Mouse (Mus musculus): ENCODE measurements around the gene Plod3.
A peak's percentile ranks its signal among the peaks of the same experiment; 100 is the strongest.
"Not testable (repeated sequence)": the region's sequence is repeated elsewhere in the genome, so short reads cannot be mapped to it uniquely, and the experiment has no call there.

Gene Plod3

GRCm38 (mm10) chr5:136986695-136987137 is at the start of gene Plod3:
TSS of gene Plod3 (plus strand) at chr5:136987019.
- DNase-seq (ENCODE audit: low read depth, low spot score) = peak; percentile 100

DNA sequence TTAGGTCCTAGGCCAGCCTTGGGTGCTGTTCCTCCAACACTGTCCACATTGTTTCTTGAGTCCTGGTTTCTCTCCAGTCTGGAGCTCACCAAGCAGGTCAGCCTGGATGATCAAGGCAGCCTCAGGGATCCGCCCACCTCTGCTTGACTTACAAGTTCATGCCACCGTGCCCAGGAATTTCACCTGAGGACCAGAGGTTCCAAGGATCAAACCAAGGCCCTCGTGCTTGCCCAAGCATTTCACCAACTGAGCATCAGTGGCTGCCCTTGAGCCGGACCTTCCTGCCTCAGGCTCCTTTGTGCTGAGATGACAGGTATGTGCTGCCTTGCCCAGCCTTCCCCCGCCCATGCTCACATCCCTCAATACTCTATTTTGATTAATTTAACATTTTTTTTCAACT is 49.2 kb upstream of the Plod3 start:
- DNase-seq (ENCODE audit: low read depth, low spot score) = no peak

- DNase-seq (ENCODE audit: low read depth, low spot score) = no peak
Observed at GRCm38 (mm10) chr5:136939284-136939683, 47.5 kb upstream of the Plod3 start.

GRCm38 (mm10) chr5:136940029-136940428 is 46.8 kb upstream of the Plod3 start:
- not testable (repeated sequence) for DNase-seq (ENCODE audit: low read depth, low spot score)

DNA sequence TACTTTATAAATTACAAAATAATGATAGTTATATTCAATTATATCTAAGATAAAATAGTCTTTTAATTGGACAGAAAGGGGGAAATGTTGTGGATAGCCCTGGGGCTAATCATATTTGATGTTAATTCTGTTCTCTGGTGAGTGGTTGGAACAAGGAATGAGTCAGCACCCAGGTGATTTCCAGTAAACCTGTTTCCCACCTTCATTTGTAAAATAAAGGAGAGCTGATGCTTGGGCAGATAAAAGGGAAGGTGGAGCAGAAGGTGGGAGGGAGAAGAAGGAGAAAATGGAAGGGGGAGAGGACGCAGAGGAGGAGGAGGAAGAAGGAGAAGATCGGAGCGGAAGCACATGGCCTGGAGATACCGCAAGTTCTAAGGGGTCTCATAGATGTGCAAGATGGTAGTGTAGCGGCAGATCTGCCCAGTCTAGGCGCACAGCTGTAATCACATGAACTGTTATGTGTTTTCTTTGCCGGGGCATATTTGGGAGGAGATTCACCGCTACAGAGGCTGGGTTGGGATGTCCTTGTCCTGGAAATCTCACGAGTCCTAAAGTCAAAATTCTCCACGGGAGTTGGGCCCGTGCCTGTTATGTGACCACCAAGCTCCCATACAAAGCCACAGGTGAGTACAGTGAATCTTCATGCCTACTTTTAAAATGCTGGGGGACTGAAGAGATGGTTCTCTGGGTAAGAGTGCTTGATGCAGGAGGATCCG is 45.8 kb upstream of the Plod3 start:
- DNase-seq (ENCODE audit: low read depth, low spot score) = no peak

- no peak for DNase-seq (ENCODE audit: low read depth, low spot score)
Observed at GRCm38 (mm10) chr5:136942781-136943180, 44.0 kb upstream of the Plod3 start.

DNA sequence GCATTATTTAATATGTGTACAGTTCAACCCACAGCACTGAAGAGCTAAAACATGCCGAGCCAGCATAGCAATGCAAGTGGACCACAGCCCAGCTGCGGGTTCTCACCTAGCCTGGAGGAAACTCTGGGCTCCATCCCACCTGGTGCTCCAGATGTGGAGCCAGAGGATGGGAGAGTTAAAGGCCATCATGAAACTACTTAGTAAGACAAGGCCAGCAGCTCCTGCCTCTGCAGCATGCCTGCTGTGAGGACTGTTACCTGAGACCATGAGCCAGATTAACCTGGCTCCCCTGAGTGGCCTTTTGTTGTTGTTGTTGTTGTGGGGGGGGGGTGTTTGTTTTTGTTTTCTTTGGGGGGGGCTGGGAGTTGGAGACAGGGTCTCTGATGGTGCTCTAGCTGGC is 43.4 kb upstream of the Plod3 start:
- no peak for DNase-seq (ENCODE audit: low read depth, low spot score)

DNA sequence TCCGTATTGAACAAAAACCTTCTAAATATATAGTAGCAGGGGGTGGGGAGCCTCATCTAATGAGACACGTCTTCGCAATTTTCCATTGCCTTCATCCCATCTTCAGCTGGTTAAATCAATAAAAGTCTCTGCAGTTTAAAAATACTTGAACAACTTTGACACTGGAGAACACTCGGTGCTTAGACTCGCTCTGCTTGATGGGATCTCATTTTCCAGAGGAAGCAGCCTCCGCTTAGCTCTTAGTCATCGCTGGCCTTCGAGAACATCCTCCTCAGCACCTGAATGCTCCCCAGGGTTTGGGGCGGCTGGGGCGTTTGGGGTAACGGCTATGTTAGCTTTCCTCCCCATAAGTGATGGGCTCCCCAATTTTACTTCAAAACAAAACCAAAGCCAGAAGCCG is 41.7 kb upstream of the Plod3 start:
- DNase-seq (ENCODE audit: low read depth, low spot score) = peak; percentile 78

DNA sequence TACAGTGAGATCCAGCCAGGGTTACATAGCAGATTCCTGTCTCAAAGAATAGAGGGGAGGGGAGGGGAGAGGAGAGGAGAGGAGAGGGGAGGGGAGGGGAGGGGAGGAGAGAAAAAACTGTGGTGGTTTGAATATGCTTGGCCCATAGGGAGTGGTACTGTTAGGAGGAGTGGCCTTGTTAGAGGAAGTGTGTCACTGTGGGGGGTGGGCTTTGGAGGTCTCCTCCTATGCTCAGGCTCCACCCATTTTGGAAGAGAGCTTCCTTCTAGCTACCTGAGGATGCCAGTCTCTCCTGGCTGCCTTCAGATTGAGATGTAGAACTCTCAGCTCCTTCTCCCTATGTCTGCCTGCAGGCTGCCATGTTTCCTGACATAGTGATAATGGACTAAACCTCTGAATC is 38.9 kb upstream of the Plod3 start:
- DNase-seq (ENCODE audit: low read depth, low spot score) = no peak

GRCm38 (mm10) chr5:136949551-136950336 is 37.1 kb upstream of the Plod3 start:
- not testable (repeated sequence) for DNase-seq (ENCODE audit: low read depth, low spot score)

- no peak for DNase-seq (ENCODE audit: low read depth, low spot score)
Observed at GRCm38 (mm10) chr5:136950521-136950920, 36.3 kb upstream of the Plod3 start.

DNA sequence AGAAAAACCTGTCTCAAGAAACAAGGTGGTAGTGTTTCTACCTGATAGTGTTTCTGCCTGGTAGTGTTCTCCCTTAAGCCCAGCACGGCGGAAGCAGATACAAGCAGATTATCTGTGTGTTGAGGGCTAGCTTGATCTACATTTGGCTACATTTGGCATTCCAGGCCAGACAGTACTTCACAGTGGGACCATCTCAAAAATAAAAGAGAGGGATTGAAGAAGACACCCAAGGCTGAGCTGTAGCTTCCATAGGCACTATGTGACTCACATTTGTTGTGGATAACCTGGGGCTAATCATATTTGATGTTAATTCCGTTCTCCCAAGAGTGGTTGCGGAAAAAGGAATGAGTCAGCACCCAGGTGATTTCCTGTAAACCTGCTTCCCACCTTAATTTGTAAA is 34.7 kb upstream of the Plod3 start:
- DNase-seq (ENCODE audit: low read depth, low spot score) = no peak

DNA sequence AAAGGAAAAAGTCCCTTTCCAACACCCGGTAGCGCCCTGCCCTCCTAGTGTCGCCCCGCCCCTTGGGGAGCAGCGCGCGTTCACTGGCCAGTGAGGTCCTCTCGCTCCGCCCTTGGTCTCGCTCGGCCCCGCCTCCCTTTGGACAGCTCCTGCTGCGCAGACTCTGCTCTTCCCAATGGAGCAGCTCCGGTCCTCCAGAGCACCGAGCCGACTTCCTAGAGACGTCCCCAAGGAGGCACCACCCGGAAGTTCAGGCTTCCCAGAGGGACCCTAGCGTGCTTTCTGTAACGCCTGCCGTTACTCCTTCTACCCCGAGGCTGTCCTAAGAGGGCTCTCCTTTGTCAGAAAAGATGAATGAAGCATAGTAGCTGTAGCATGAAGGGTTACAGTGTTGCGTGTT is 33.8 kb upstream of the Plod3 start, which contains the start of gene Fis1:
Gene Fis1 (plus strand): TSS at position 261 of the 400 bp plus-strand sequence.
- DNase-seq (ENCODE audit: low read depth, low spot score) = peak; percentile 99

- DNase-seq (ENCODE audit: low read depth, low spot score) = peak; percentile 72
Observed at GRCm38 (mm10) chr5:136953440-136953951, 33.3 kb upstream of the Plod3 start.

DNA sequence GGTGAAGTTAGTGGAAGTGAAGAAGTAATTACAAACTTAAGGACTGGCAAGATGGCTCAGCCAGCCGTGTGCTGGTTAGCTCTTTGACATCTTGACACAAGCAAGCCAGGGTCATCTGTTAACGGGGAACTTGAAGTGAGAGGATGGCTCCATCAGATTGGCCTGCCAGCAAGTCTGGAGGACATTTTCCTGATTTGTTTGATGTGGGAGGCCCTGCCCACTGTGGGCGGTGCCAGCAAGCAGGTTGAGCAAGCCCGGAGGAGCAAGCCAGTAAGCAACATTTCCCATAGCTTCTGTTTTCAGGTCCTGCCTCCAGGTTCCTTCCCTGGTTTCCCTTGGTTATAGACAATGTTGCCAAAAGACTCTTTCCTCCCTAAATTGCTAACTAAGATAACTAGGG is 31.2 kb upstream of the Plod3 start:
- no peak for DNase-seq (ENCODE audit: low read depth, low spot score)

DNA sequence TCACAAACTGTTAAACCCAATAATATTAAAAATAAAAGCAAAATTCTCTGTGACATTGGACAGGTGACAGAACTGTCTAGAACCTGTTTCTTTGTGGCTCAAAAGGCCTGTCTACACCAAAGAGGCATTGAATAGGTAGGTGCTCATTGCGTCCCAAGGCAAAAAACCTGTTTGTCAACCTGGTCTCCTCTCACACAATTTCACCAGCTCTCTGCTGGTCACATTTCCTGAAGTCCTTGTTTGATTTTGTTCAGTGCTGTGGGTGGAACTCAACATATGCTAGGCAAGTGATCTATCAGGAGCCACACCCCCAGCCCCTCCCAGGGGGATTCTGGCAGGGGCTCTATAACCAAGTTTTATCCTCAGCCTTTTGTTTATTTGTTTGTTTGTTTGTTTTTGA is 29.6 kb upstream of the Plod3 start:
- no peak for DNase-seq (ENCODE audit: low read depth, low spot score)

- no peak for DNase-seq (ENCODE audit: low read depth, low spot score)
Observed at GRCm38 (mm10) chr5:136958991-136959605, 27.7 kb upstream of the Plod3 start.

DNA sequence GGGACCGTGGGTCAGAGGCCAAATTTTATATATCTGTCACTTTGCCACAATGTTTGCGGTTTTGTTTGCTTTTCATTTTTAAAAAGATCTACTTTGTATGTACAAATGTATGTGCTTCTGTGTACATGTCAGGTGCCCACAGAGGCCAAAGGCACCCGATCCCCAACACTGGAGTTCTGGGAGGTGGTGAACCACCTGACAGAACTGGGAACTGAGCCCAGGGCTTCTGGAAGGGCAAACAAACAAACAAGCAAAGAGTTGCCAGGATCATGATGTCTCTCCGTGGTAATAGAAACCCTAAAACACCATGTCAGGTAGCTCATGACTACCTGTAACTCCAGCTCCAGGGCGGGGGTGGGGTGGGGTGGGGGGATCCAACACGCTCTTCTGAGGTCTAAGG is 26.8 kb upstream of the Plod3 start:
- no peak for DNase-seq (ENCODE audit: low read depth, low spot score)

- peak; percentile 24 for DNase-seq (ENCODE audit: low read depth, low spot score)
Observed at GRCm38 (mm10) chr5:136961334-136961982, 25.4 kb upstream of the Plod3 start.

- peak; percentile 98 for DNase-seq (ENCODE audit: low read depth, low spot score)
Observed at GRCm38 (mm10) chr5:136961983-136962461, 24.8 kb upstream of the Plod3 start.

GRCm38 (mm10) chr5:136962501-136962900 is 24.3 kb upstream of the Plod3 start:
- DNase-seq (ENCODE audit: low read depth, low spot score) = peak; percentile 88

Data from brain, adult 2 months (tissue).